Mouse (Mus musculus): ENCODE measurements around the gene Ninj2. TPM values are rescaled to one million over a fixed set of nuclear protein-coding genes. Genes with fewer than 3 reads are reported as not detected.

The Ninj2 gene
- polyA plus RNA-seq, 1 experiment from 2014 or later = not detected

DNA sequence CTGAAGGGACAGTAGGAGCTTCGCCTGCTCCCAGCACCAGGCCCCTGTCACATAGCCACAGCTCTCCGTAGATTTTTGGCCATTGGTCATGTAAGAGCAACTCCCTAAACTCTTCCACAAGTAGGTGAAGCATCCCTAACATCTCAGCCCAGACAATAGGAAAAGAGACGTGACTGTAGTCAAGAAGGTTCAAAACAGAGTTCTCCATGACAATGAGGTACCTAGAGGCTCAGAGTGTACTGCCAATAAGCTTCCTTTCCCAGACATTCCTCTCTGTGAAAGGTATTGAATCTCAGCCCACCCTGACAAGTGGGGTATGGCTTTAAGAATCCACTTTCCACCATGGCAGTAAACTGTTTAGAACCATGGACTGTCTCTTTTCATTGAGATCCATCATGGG lies 23.6 kb upstream of the Ninj2 start:
- Histone ChIP-seq H3K4me2 (ENCODE audit: low read length) (no peak overlapping the region), H3K36me3 (ENCODE audit: control insufficient read depth, insufficient read depth, low read length) (no peaks in the 10 kb centered on the region), H3K4me1 (replicated peaks; ENCODE audit: control insufficient read depth, insufficient read depth, low read length) (no peaks in the 10 kb centered on the region), H3K4me3 (ENCODE audit: low read depth, low read length) (no peak overlapping the region), H3K27me3 (replicated peaks; ENCODE audit: control insufficient read depth, insufficient read depth, low read length) (no peaks in the 10 kb centered on the region), H3K27ac (ENCODE audit: low read depth) (no peak overlapping the region), H3K9ac (ENCODE audit: low read length) (no peak overlapping the region), H3K9me3 (ENCODE audit: control insufficient read depth, low read length) (no peaks in the 10 kb centered on the region)
- ATAC-seq (replicated peaks; ENCODE audit: low FRiP score, low TSS enrichment, low read depth) (no peak), DNase-seq (ENCODE audit: low spot score) (no peak)
- WGBS = 88% methylated on average over 3 of the region's 3 CpGs

- H3K27ac ChIP-seq (ENCODE audit: low read depth) = no peak overlapping the region
- no peaks in the 10 kb centered on the region for H3K36me3 ChIP-seq (ENCODE audit: control insufficient read depth, insufficient read depth, low read length)
- DNase-seq (ENCODE audit: low spot score) = no peak
- H3K9me3 ChIP-seq (ENCODE audit: control insufficient read depth, low read length) = no peaks in the 10 kb centered on the region
- no peaks in the 10 kb centered on the region for H3K4me1 ChIP-seq (replicated peaks; ENCODE audit: control insufficient read depth, insufficient read depth, low read length)
- no peaks in the 10 kb centered on the region for H3K27me3 ChIP-seq (replicated peaks; ENCODE audit: control insufficient read depth, insufficient read depth, low read length)
- H3K4me3 ChIP-seq (ENCODE audit: low read depth, low read length) = no peak overlapping the region
- ATAC-seq (replicated peaks; ENCODE audit: low FRiP score, low TSS enrichment, low read depth) = no peak
- WGBS = 73% methylated on average over 2 of the region's 2 CpGs
- H3K9ac ChIP-seq (ENCODE audit: low read length) = no peak overlapping the region
- H3K4me2 ChIP-seq (ENCODE audit: low read length) = no peak overlapping the region
Measured at GRCm38 (mm10) chr6:120072630-120073029, 20.5 kb upstream of the Ninj2 start.

GRCm38 (mm10) chr6:120076619-120077450 lies 16.3 kb upstream of the Ninj2 start:
- DNase-seq (ENCODE audit: low spot score) = no peak
- no peaks in the 10 kb centered on the region for H3K9me3 ChIP-seq (ENCODE audit: control insufficient read depth, low read length)
- no peaks in the 10 kb centered on the region for H3K27me3 ChIP-seq (replicated peaks; ENCODE audit: control insufficient read depth, insufficient read depth, low read length)
- ATAC-seq (replicated peaks; ENCODE audit: low FRiP score, low TSS enrichment, low read depth) = no peak
- no peak overlapping the region for H3K9ac ChIP-seq (ENCODE audit: low read length)
- no peak overlapping the region for H3K27ac ChIP-seq (ENCODE audit: low read depth)
- no peak overlapping the region for H3K4me2 ChIP-seq (ENCODE audit: low read length)
- WGBS = 79% methylated on average over 6 of the region's 6 CpGs
- H3K4me1 ChIP-seq (replicated peaks; ENCODE audit: control insufficient read depth, insufficient read depth, low read length) = no peaks in the 10 kb centered on the region
- no peaks in the 10 kb centered on the region for H3K36me3 ChIP-seq (ENCODE audit: control insufficient read depth, insufficient read depth, low read length)
- no peak overlapping the region for H3K4me3 ChIP-seq (ENCODE audit: low read depth, low read length)

DNA sequence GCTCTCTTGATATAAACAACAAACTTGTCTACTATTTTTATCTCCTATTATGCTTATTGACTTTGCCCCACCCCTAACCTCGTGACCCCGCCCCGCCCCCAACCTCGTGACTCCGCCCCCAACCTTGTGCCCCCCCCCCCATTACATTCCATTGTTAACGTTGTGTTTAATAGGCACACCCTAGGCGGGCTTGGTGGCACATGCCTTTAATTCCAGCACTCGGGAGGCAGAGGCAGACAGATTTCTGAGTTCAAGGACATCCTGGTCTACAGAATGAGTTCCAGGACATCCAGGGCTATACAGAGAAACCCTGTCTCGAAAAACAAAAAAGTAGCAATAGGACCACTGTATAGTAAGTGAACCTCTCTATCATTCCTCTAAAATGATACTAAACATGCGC lies 13.6 kb upstream of the Ninj2 start:
- Histone ChIP-seq H3K4me2 (ENCODE audit: low read length) (no peak overlapping the region), H3K9me3 (ENCODE audit: control insufficient read depth, low read length) (no peaks in the 10 kb centered on the region), H3K27me3 (replicated peaks; ENCODE audit: control insufficient read depth, insufficient read depth, low read length) (no peaks in the 10 kb centered on the region), H3K36me3 (ENCODE audit: control insufficient read depth, insufficient read depth, low read length) (no peaks in the 10 kb centered on the region), H3K4me3 (ENCODE audit: low read depth, low read length) (no peak overlapping the region), H3K9ac (ENCODE audit: low read length) (no peak overlapping the region), H3K4me1 (replicated peaks; ENCODE audit: control insufficient read depth, insufficient read depth, low read length) (no peaks in the 10 kb centered on the region), H3K27ac (ENCODE audit: low read depth) (no peak overlapping the region)
- 83% methylated on average over 10 of the region's 10 CpGs for WGBS
- DNase-seq (ENCODE audit: low spot score) = no peak
- ATAC-seq (replicated peaks; ENCODE audit: low FRiP score, low TSS enrichment, low read depth) = no peak

- Histone ChIP-seq H3K9me3 (ENCODE audit: control insufficient read depth, low read length) (no peaks in the 10 kb centered on the region), H3K27ac (ENCODE audit: low read depth) (no peak overlapping the region), H3K36me3 (ENCODE audit: control insufficient read depth, insufficient read depth, low read length) (no peaks in the 10 kb centered on the region), H3K4me3 (ENCODE audit: low read depth, low read length) (no peak overlapping the region), H3K9ac (ENCODE audit: low read length) (no peak overlapping the region), H3K4me1 (replicated peaks; ENCODE audit: control insufficient read depth, insufficient read depth, low read length) (no peaks in the 10 kb centered on the region), H3K27me3 (replicated peaks; ENCODE audit: control insufficient read depth, insufficient read depth, low read length) (no peaks in the 10 kb centered on the region), H3K4me2 (ENCODE audit: low read length) (no peak overlapping the region)
- no peak for DNase-seq (ENCODE audit: low spot score)
- no peak for ATAC-seq (replicated peaks; ENCODE audit: low FRiP score, low TSS enrichment, low read depth)
- 82% methylated on average over 4 of the region's 4 CpGs for WGBS
Measured at GRCm38 (mm10) chr6:120081516-120081915, 11.6 kb upstream of the Ninj2 start.

GRCm38 (mm10) chr6:120082251-120082950 lies 10.7 kb upstream of the Ninj2 start:
- H3K4me2 ChIP-seq (ENCODE audit: low read length) = no peak overlapping the region
- H3K27ac ChIP-seq (ENCODE audit: low read depth) = no peak overlapping the region
- no peak overlapping the region for H3K9ac ChIP-seq (ENCODE audit: low read length)
- no peak for DNase-seq (ENCODE audit: low spot score)
- ATAC-seq (replicated peaks; ENCODE audit: low FRiP score, low TSS enrichment, low read depth) = no peak
- H3K4me1 ChIP-seq (replicated peaks; ENCODE audit: control insufficient read depth, insufficient read depth, low read length) = no peaks in the 10 kb centered on the region
- H3K36me3 ChIP-seq (ENCODE audit: control insufficient read depth, insufficient read depth, low read length) = no peaks in the 10 kb centered on the region
- no peak overlapping the region for H3K4me3 ChIP-seq (ENCODE audit: low read depth, low read length)
- no peaks in the 10 kb centered on the region for H3K9me3 ChIP-seq (ENCODE audit: control insufficient read depth, low read length)
- WGBS = 91% methylated on average over 6 of the region's 6 CpGs
- H3K27me3 ChIP-seq (replicated peaks; ENCODE audit: control insufficient read depth, insufficient read depth, low read length) = no peaks in the 10 kb centered on the region

- 85% methylated on average over 8 of the region's 8 CpGs for WGBS
- DNase-seq (ENCODE audit: low spot score) (no peak), ATAC-seq (replicated peaks; ENCODE audit: low FRiP score, low TSS enrichment, low read depth) (no peak)
- H3K4me1 ChIP-seq (replicated peaks; ENCODE audit: control insufficient read depth, insufficient read depth, low read length) = no peaks in the 10 kb centered on the region
- no peak overlapping the region for H3K27ac ChIP-seq (ENCODE audit: low read depth)
- H3K4me2 ChIP-seq (ENCODE audit: low read length) = no peak overlapping the region
- H3K36me3 ChIP-seq (ENCODE audit: control insufficient read depth, insufficient read depth, low read length) = no peaks in the 10 kb centered on the region
- no peaks in the 10 kb centered on the region for H3K27me3 ChIP-seq (replicated peaks; ENCODE audit: control insufficient read depth, insufficient read depth, low read length)
- H3K4me3 ChIP-seq (ENCODE audit: low read depth, low read length) = no peak overlapping the region
- no peaks in the 10 kb centered on the region for H3K9me3 ChIP-seq (ENCODE audit: control insufficient read depth, low read length)
- H3K9ac ChIP-seq (ENCODE audit: low read length) = no peak overlapping the region
Measured at GRCm38 (mm10) chr6:120082951-120083411, 10.2 kb upstream of the Ninj2 start.

DNA sequence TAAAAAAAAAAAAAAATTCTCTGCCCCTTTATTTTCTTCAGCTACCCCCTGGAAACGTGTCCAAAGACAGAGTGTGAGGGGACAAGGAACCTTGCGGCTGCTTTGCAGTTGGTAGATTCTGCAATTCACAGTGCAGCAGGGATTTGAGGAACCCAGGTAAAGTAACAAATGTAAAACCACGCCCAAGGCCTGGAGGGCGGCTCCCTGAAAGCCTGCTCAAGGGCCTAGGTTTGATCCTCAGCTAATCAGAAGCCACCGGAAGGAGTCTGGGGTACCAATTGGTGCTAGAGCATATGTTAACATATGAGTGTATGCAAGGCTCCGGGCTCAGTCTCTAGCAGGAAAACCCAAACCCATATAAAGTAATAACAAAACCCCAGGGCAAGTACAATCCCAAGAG lies 9.7 kb upstream of the Ninj2 start:
- WGBS = 72% methylated on average over 6 of the region's 6 CpGs
- no peak for ATAC-seq (replicated peaks; ENCODE audit: low FRiP score, low TSS enrichment, low read depth)

More for the DNA sequence above, 9.7 kb upstream of the Ninj2 start:
- Histone ChIP-seq H3K9me3 (ENCODE audit: control insufficient read depth, low read length) (no peaks in the 10 kb centered on the region), H3K4me1 (replicated peaks; ENCODE audit: control insufficient read depth, insufficient read depth, low read length) (no peaks in the 10 kb centered on the region), H3K9ac (ENCODE audit: low read length) (no peak overlapping the region), H3K4me2 (ENCODE audit: low read length) (no peak overlapping the region), H3K27ac (ENCODE audit: low read depth) (no peak overlapping the region), H3K4me3 (ENCODE audit: low read depth, low read length) (no peak overlapping the region), H3K27me3 (replicated peaks; ENCODE audit: control insufficient read depth, insufficient read depth, low read length) (no peaks in the 10 kb centered on the region), H3K36me3 (ENCODE audit: control insufficient read depth, insufficient read depth, low read length) (no peaks in the 10 kb centered on the region)
- DNase-seq (ENCODE audit: low spot score) = no peak
